Mouse (Mus musculus) lung, postnatal 0 days (tissue): ENCODE data around the gene D5Ertd579e.

Experiments
- CTCF ChIP-seq: IDR thresholded peaks from 2 replicates; pipeline ENCODE4 v1.5.1; 2016; ENCODE audit warnings: antibody characterized with exemption, mild to moderate bottlenecking
- EP300 ChIP-seq: IDR thresholded peaks from 2 replicates; pipeline ENCODE4 v1.6.1; 2016; ENCODE audit warnings: antibody characterized with exemption, mild to moderate bottlenecking, control low read depth

DNA sequence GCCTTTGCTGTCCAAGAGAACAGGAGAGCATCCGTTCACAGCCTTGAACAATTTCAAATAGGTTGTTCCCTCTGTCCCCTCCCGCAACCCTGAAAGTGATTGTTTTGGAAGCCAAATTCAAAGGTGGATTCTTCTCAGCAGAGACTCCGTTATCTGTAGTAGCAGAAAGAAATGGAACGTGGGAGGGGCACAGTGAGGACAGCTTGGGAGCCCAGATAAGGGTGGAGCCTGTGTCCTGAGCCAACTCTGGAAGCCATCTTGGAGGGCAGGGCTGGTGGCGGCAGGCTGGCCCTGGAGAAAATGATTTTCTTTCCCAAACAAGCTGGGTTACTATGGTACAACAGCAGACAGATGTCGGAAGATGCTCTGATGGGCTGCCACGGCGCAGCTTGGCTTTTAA lies 40.2 kb upstream of the D5Ertd579e start:
- TF ChIP-seq EP300 (no peak), CTCF (no peak)
